Mouse (Mus musculus): ENCODE results near the gene Elmo2. TPM values are rescaled to one million over a fixed set of nuclear protein-coding genes. Genes with fewer than 3 reads are reported as not detected.

Elmo2 gene
- polyA plus RNA-seq, 1 experiment from 2014 or later, result 61.3 TPM

GRCm38 (mm10) chr2:165239533-165240144 lies 86.6 kb downstream of the Elmo2 start:
- Histone ChIP-seq H3K4me1 (peaks cover 32% of the 10 kb centered on the region), H3K4me3 (no peak overlapping the region), H3K9me3 (no peaks in the 10 kb centered on the region), H3K27me3 (ENCODE audit: insufficient read depth, poor library complexity, severe bottlenecking) (peaks cover 100% of the 10 kb centered on the region), H3K27ac (no peak overlapping the region), H3K36me3 (no peaks in the 10 kb centered on the region)
- WGBS, result 9% methylated on average over 15 of the region's 15 CpGs
- DNase-seq (ENCODE audit: low spot score), result no peak

GRCm38 (mm10) chr2:165238416-165239145 lies 87.7 kb downstream of the Elmo2 start:
- DNase-seq (ENCODE audit: low spot score), result no peak
- Histone ChIP-seq H3K9me3 (no peaks in the 10 kb centered on the region), H3K36me3 (no peaks in the 10 kb centered on the region), H3K27me3 (ENCODE audit: insufficient read depth, poor library complexity, severe bottlenecking) (peaks cover 100% of the 10 kb centered on the region), H3K4me3 (no peak overlapping the region), H3K4me1 (peaks cover 43% of the 10 kb centered on the region), H3K27ac (no peak overlapping the region)
- WGBS, result 13% methylated on average over 12 of the region's 12 CpGs

Other genes with a start within 250 kb of the Elmo2 start
- not detected in 2 replicates for gene 1700025C18Rik, start 235.7 kb downstream of the Elmo2 start, polyA plus RNA-seq (2016; fragmentation: Nextera tagmentation; extraction: Ambion mirVana)
- gene Cdh22, start 91.6 kb downstream of the Elmo2 start, polyA plus RNA-seq (2016; fragmentation: Nextera tagmentation; extraction: Ambion mirVana), result 0.04 and 0.12 TPM in 2 replicates
- 57.3 and 61.9 TPM in 2 replicates for gene Slc35c2, start 38.6 kb downstream of the Elmo2 start, polyA plus RNA-seq (2016; fragmentation: Nextera tagmentation; extraction: Ambion mirVana)
- gene Zfp663, start 42.2 kb upstream of the Elmo2 start, polyA plus RNA-seq (2016; fragmentation: Nextera tagmentation; extraction: Ambion mirVana), result 0.23 and 0.60 TPM in 2 replicates
- 9.3 and 12.2 TPM in 2 replicates for gene Zfp334, start 61.8 kb upstream of the Elmo2 start, polyA plus RNA-seq (2016; fragmentation: Nextera tagmentation; extraction: Ambion mirVana)
- 0.07 and 0.39 TPM in 2 replicates for gene Ocstamp, start 73.9 kb upstream of the Elmo2 start, polyA plus RNA-seq (2016; fragmentation: Nextera tagmentation; extraction: Ambion mirVana)
- 0.14 and 0.53 TPM in 2 replicates for gene Slc13a3, start 146.8 kb upstream of the Elmo2 start, polyA plus RNA-seq (2016; fragmentation: Nextera tagmentation; extraction: Ambion mirVana)
- gene Trp53rka, start 166.8 kb upstream of the Elmo2 start, polyA plus RNA-seq (2016; fragmentation: Nextera tagmentation; extraction: Ambion mirVana), result 31.7 and 42.2 TPM in 2 replicates
- gene Slc2a10, start 177.3 kb upstream of the Elmo2 start, polyA plus RNA-seq (2016; fragmentation: Nextera tagmentation; extraction: Ambion mirVana), result 4.2 and 4.6 TPM in 2 replicates

All from heart, embryonic 10.5 days (tissue).